Mouse (Mus musculus) liver (tissue): Measurements from ENCODE around the gene Celf2.
A peak's percentile ranks its signal among the peaks of the same experiment; 100 is the strongest.

Source experiments
- DNase-seq: peaks from one replicate; pipeline ENCODE4 v3.0.0-alpha.2; 2020; ENCODE audit warnings: mixed read lengths

The Celf2 gene

GRCm38 (mm10) chr2:6893597-6893996, 615.8 kb downstream of the Celf2 start:
- DNase-seq = no peak

- DNase-seq = no peak
Observed at GRCm38 (mm10) chr2:6893095-6893494, 616.3 kb downstream of the Celf2 start.

GRCm38 (mm10) chr2:6884796-6885711, 624.3 kb downstream of the Celf2 start:
- DNase-seq = no peak

- DNase-seq = no peak
Observed at GRCm38 (mm10) chr2:6883996-6884795, 625.2 kb downstream of the Celf2 start.

- no peak for DNase-seq
Observed at GRCm38 (mm10) chr2:6882236-6882885, 627.0 kb downstream of the Celf2 start.

GRCm38 (mm10) chr2:6880941-6881575, 628.3 kb downstream of the Celf2 start:
- no peak for DNase-seq

GRCm38 (mm10) chr2:6877094-6877493, 632.3 kb downstream of the Celf2 start:
- no peak for DNase-seq

- no peak for DNase-seq
Observed at GRCm38 (mm10) chr2:6876547-6876946, 632.8 kb downstream of the Celf2 start.

- DNase-seq = no peak
Observed at GRCm38 (mm10) chr2:6875071-6875611, 634.2 kb downstream of the Celf2 start.

- DNase-seq = no peak
Observed at GRCm38 (mm10) chr2:6874266-6874955, 635.0 kb downstream of the Celf2 start.

GRCm38 (mm10) chr2:6873711-6874110, 635.7 kb downstream of the Celf2 start:
- no peak for DNase-seq

- peak; percentile 4 for DNase-seq
Observed at GRCm38 (mm10) chr2:6872894-6873255, 636.5 kb downstream of the Celf2 start.

- DNase-seq = peak; percentile 60
Observed at GRCm38 (mm10) chr2:6872131-6872893, 637.1 kb downstream of the Celf2 start.

- peak; percentile 7 for DNase-seq
Observed at GRCm38 (mm10) chr2:6871281-6872130, 637.9 kb downstream of the Celf2 start.

GRCm38 (mm10) chr2:6869956-6870710, 639.2 kb downstream of the Celf2 start:
- no peak for DNase-seq

GRCm38 (mm10) chr2:6867297-6867696, 642.1 kb downstream of the Celf2 start:
- no peak for DNase-seq

GRCm38 (mm10) chr2:6865785-6866184, 643.6 kb downstream of the Celf2 start:
- no peak for DNase-seq

- no peak for DNase-seq
Observed at GRCm38 (mm10) chr2:6850102-6850644, 659.2 kb downstream of the Celf2 start.

- no peak for DNase-seq
Observed at GRCm38 (mm10) chr2:6849388-6849787, 660.0 kb downstream of the Celf2 start.
